Mouse (Mus musculus): ENCODE results near the gene Cdhr1. TPM values are rescaled to one million over a fixed set of nuclear protein-coding genes. Genes with fewer than 3 reads are reported as not detected.
"Not testable (repeated sequence)": the region's sequence is repeated elsewhere in the genome, so short reads cannot be mapped to it uniquely, and the experiment has no call there.

The Cdhr1 gene
- 0.12 TPM in 1 of 2 replicates, not detected in the other for polyA plus RNA-seq (2012; ENCODE audit: insufficient read depth, insufficient read length, missing spikeins)

DNA sequence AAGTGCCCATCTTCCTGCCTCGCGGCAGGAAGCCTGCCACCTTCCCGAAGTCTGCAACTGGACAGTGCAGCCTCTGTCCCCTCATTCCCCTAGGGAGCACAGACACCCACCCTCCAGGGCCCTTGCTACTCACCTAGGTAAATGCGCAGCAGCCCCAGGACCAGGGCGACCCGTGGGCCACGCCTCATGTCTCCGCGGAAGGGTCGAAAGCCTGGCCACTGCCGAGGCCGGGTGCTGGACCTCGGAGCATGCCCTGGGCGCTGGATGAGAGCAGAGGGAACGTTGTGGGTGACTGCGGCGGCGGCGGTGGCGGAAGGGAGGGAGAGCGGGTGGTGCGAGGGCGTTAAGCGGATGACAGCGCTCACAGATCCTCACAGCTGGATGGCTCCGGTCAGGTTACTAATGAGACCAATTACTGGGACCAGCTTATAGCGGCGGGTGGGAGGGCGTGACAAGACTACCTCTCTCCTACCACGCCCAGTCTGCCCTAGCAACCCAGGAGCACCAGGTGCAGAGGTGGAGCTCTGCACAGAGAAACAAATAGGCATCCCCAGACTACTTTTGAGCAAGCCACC, at the start of gene Cdhr1:
Gene Cdhr1, minus strand, starts transcription at position 392 of the 575 bp plus-strand sequence.
- no peaks in the 10 kb centered on the region for H3K4me1 ChIP-seq (ENCODE audit: control insufficient read depth, insufficient read depth, low read length)
- H3K4me3 ChIP-seq (ENCODE audit: insufficient read depth, low read length), result no peak within 1 kb of the TSS
- H3K27ac ChIP-seq (ENCODE audit: insufficient read depth, low read depth, low read length), result no peak within 1 kb of the TSS
- TF ChIP-seq POLR2A (IDR thresholded peaks at IDR 0.05; ENCODE audit: borderline replicate concordance, low read depth, low read length) (no peak), CTCF (IDR thresholded peaks at IDR 0.05; ENCODE audit: low read depth, low read length) (no peak)

- no peak for TF ChIP-seq CTCF (IDR thresholded peaks at IDR 0.05; ENCODE audit: low read depth, low read length)
- TF ChIP-seq POLR2A (IDR thresholded peaks at IDR 0.05; ENCODE audit: borderline replicate concordance, low read depth, low read length), result no peak
- no peak overlapping the region for H3K4me3 ChIP-seq (ENCODE audit: insufficient read depth, low read length)
- H3K27ac ChIP-seq (ENCODE audit: insufficient read depth, low read depth, low read length), result no peak overlapping the region
- H3K4me1 ChIP-seq (ENCODE audit: control insufficient read depth, insufficient read depth, low read length), result no peaks in the 10 kb centered on the region
These were observed 41.0 kb upstream of the Cdhr1 start for GRCm38 (mm10) chr14:37139051-37139710.

GRCm38 (mm10) chr14:37137596-37137995, 39.4 kb upstream of the Cdhr1 start:
- H3K4me1 ChIP-seq (ENCODE audit: control insufficient read depth, insufficient read depth, low read length); H3K27ac ChIP-seq (ENCODE audit: insufficient read depth, low read depth, low read length); H3K4me3 ChIP-seq (ENCODE audit: insufficient read depth, low read length): not testable (repeated sequence)

- Histone ChIP-seq H3K27ac (ENCODE audit: insufficient read depth, low read depth, low read length) (no peak overlapping the region), H3K4me3 (ENCODE audit: insufficient read depth, low read length) (no peak overlapping the region), H3K4me1 (ENCODE audit: control insufficient read depth, insufficient read depth, low read length) (peaks cover 4% of the 10 kb centered on the region)
- TF ChIP-seq CTCF (IDR thresholded peaks at IDR 0.05; ENCODE audit: low read depth, low read length) (no peak), POLR2A (IDR thresholded peaks at IDR 0.05; ENCODE audit: borderline replicate concordance, low read depth, low read length) (no peak)
These were observed 38.0 kb upstream of the Cdhr1 start for GRCm38 (mm10) chr14:37136110-37136509.

GRCm38 (mm10) chr14:37135671-37136070, 37.5 kb upstream of the Cdhr1 start:
- TF ChIP-seq CTCF (IDR thresholded peaks at IDR 0.05; ENCODE audit: low read depth, low read length) (no peak), POLR2A (IDR thresholded peaks at IDR 0.05; ENCODE audit: borderline replicate concordance, low read depth, low read length) (no peak)
- H3K4me3 ChIP-seq (ENCODE audit: insufficient read depth, low read length), result peak overlapping the region; percentile 91
- H3K27ac ChIP-seq (ENCODE audit: insufficient read depth, low read depth, low read length), result no peak overlapping the region
- peaks cover 4% of the 10 kb centered on the region for H3K4me1 ChIP-seq (ENCODE audit: control insufficient read depth, insufficient read depth, low read length)

- peak within 1 kb of the TSS; percentile 79 for H3K27ac ChIP-seq (ENCODE audit: insufficient read depth, low read depth, low read length)
- no peak for TF ChIP-seq CTCF (IDR thresholded peaks at IDR 0.05; ENCODE audit: low read depth, low read length)
- TF ChIP-seq POLR2A (IDR thresholded peaks at IDR 0.05; ENCODE audit: borderline replicate concordance, low read depth, low read length), result 0 out of 2 replicates have a peak, but pooled peaks have one; percentile 36
- peaks cover 4% of the 10 kb centered on the region for H3K4me1 ChIP-seq (ENCODE audit: control insufficient read depth, insufficient read depth, low read length)
- peak within 1 kb of the TSS; percentile 91 for H3K4me3 ChIP-seq (ENCODE audit: insufficient read depth, low read length)
These were observed 37.0 kb upstream of the Cdhr1 start, which contains the start of gene Ghitm for GRCm38 (mm10) chr14:37135127-37135593. Ghitm (minus strand) TSS chr14:37135272.

- Histone ChIP-seq H3K27ac (ENCODE audit: insufficient read depth, low read depth, low read length) (peak overlapping the region; percentile 79), H3K4me1 (ENCODE audit: control insufficient read depth, insufficient read depth, low read length) (peaks cover 4% of the 10 kb centered on the region)
- no peak for TF ChIP-seq POLR2A (IDR thresholded peaks at IDR 0.05; ENCODE audit: borderline replicate concordance, low read depth, low read length)
- TF ChIP-seq CTCF (IDR thresholded peaks at IDR 0.05; ENCODE audit: low read depth, low read length), result no peak
These were observed 36.4 kb upstream of the Cdhr1 start for GRCm38 (mm10) chr14:37134304-37135126.

GRCm38 (mm10) chr14:37127652-37128051, 29.5 kb upstream of the Cdhr1 start:
- Histone ChIP-seq H3K4me1 (ENCODE audit: control insufficient read depth, insufficient read depth, low read length) (no peaks in the 10 kb centered on the region), H3K27ac (ENCODE audit: insufficient read depth, low read depth, low read length) (no peak overlapping the region), H3K4me3 (ENCODE audit: insufficient read depth, low read length) (no peak overlapping the region)
- TF ChIP-seq POLR2A (IDR thresholded peaks at IDR 0.05; ENCODE audit: borderline replicate concordance, low read depth, low read length) (no peak), CTCF (IDR thresholded peaks at IDR 0.05; ENCODE audit: low read depth, low read length) (no peak)

More at GRCm38 (mm10) chr14:37134304-37135126, 36.4 kb upstream of the Cdhr1 start:
- peak overlapping the region; percentile 91 for H3K4me3 ChIP-seq (ENCODE audit: insufficient read depth, low read length)

DNA sequence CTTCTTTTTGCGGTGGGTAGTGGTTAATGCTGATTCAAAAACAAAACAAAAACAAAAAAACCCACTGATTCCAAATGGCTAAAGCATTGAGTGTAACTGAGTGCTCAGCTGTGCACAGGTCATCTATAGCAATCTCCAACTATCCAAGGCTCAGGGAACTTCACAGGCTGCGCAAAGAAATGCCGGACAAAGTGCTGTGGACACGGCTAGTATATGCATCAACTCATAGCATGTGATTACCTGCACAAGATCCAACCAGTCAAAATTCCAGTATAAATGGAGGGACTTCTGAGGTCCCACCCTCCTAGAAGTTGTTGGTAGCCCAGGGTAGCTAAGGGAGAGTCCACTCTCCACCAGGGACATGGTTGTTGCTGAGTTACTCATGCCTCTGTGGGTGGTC, 21.1 kb upstream of the Cdhr1 start:
- H3K4me1 ChIP-seq (ENCODE audit: control insufficient read depth, insufficient read depth, low read length), result no peaks in the 10 kb centered on the region
- TF ChIP-seq CTCF (IDR thresholded peaks at IDR 0.05; ENCODE audit: low read depth, low read length), result no peak
- TF ChIP-seq POLR2A (IDR thresholded peaks at IDR 0.05; ENCODE audit: borderline replicate concordance, low read depth, low read length), result no peak
- no peak overlapping the region for H3K27ac ChIP-seq (ENCODE audit: insufficient read depth, low read depth, low read length)
- H3K4me3 ChIP-seq (ENCODE audit: insufficient read depth, low read length), result no peak overlapping the region
